Mouse (Mus musculus): ENCODE data around the gene Insc.
"Not testable (repeated sequence)": the region's sequence is repeated elsewhere in the genome, so short reads cannot be mapped to it uniquely, and the experiment has no call there.

Gene Insc

DNA sequence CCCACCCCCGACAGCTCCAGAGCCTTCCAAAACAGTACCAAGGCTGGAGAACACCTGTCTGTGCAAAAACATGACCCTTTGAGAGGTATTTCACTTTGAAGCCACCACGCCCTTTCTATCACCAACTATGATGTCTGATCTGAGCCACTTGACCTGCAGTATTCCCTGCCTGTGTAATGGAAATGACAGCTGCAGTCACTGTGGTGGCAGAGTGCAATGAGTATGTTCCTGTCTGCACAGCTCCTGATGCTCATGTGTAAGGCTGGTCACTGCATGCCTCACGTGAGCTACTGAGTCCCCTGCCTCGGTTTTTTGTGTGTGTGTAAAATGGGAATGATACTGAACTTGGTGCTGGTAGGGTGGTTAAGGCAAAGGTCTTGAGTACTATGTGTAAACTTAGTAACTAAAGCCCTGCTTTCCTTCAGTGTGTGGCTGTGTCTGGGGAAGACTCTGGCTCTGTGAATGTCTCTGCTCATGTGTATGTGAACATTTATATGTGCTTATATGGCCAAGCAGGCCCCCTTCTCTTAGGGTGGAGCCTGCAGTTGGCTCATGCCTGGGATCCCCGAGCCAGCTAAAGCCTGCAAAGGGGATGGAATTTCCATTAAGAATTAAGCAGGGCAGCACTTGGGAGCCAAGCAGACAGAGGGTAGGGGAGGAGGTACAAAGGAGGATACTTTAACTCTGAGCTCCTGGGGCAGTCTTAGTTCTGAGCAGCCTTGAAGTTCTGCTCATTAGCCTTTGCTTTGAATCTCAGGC is at the start of gene Insc:
Gene Insc, plus strand, starts transcription at position 673 of the 759 bp plus-strand sequence.
- DNase-seq (ENCODE audit: low read depth, low spot score), result no peak

DNA sequence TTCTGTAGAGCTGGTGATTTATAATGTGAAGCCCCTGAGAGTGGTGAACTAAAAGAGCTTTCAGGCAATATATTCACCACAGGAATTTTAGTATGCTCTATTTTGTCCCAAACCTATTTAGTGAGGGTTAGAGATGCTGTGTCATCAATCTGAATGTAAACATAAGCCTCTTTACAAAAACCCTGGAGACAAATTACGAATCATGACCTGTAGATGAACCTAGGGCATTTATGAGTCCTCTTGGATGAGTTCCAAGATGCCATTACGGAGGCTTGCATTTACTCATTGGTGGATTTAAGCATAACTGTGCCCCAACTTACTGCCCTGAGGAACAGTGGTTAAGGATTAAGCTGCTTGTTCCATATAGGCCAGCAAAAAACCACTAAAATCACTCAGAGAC is 42.6 kb upstream of the Insc start:
- DNase-seq (ENCODE audit: low read depth, low spot score), result no peak

DNA sequence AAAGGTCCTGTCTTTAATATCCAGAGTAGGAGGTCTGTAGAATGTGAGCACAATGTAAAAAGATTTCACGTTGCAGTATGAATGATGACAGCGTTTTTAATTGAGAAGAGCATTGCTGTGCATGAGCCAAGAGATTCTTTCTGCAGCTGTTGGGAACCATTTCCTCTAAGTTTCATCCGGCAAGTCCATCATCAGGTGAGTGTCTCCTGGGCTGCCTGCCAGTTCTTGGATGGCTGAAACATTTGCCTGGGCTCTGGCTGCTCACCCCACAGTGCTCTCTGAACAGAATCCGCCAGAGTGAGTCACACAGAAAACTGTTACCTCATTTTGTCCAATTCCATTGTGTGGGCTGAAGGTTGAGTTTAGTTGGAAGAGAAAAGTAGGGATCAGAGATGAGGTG is 36.8 kb upstream of the Insc start:
- peak; percentile 60 for DNase-seq (ENCODE audit: low read depth, low spot score)

DNA sequence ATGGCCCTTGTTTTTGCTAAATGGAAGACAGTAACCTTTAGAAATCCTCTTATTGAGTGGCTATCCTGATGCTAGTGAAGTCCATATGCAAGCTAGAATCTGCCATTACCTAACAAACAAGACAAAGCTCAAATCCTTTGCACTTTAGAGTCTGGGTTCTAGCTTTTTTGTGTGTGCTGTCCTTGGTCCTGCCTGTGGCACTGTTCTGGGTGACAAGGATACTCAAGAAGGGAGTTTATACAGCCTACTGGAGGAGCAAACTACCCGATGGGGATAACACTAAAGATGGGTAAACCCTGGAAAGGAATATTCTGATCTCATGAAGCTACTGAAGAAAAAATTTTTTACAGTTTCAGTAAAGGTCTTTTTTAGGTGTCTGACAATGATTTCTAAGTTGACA is 36.1 kb upstream of the Insc start:
- no peak for DNase-seq (ENCODE audit: low read depth, low spot score)

DNA sequence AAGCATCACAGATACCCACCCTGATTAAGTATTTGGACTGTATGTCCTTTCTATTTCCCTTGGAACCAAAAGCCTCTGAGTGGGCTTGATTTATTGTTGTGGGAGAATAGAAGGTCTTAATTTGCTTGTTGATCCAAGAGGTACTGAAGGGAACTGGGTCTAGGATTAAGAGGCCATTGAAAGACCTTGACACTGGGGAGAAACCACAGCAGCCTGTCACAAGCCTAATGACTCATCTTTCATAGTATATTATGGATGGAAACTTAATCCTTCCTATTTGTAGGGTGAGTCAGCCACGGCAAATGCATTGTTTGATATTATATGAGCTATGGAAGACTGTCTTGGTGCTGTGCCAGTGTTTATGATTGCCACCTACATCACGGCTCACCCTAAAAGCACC is 33.1 kb upstream of the Insc start:
- no peak for DNase-seq (ENCODE audit: low read depth, low spot score)

DNA sequence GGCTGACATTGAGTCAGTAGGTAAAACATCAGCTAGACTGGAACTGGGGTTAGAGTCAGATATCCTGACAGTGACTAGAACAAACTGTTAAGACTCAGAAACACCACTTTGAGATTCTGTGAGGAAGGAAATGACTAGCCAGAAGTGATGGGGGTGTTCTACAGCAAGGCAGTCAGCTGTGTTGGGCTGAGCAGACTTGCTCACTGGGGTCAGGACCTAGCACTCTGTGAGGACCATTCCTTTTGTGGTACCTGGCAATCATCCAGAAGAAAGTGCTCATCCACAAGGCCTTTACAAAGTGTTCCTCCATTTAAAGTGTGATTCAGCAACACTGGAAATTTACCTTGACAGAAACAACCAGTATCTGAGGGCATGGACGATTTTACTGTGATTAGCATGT is 31.0 kb upstream of the Insc start:
- no peak for DNase-seq (ENCODE audit: low read depth, low spot score)

DNA sequence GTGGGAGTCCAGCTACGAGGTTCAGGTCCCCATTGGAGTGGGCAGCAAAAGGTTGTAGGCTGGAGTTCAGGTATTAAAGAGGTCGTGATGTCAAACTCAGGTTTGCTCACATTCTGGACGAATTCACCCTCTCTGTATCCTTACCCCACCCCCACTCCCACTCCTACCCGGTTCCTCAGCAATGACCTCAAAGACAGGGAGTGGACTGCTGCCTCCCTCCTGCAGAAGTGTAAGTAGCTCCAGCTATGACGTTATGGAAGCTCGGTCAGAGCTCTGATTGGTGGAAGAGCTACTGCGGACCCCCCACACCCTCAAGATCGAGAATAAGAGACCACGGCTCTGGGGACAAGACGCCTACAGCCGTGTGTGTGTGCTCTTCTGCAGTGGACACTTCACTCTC is 25.2 kb upstream of the Insc start, which contains the start of gene Calcb:
Gene Calcb, plus strand, starts transcription at position 344 of the 400 bp plus-strand sequence.
- DNase-seq (ENCODE audit: low read depth, low spot score), result no peak

DNA sequence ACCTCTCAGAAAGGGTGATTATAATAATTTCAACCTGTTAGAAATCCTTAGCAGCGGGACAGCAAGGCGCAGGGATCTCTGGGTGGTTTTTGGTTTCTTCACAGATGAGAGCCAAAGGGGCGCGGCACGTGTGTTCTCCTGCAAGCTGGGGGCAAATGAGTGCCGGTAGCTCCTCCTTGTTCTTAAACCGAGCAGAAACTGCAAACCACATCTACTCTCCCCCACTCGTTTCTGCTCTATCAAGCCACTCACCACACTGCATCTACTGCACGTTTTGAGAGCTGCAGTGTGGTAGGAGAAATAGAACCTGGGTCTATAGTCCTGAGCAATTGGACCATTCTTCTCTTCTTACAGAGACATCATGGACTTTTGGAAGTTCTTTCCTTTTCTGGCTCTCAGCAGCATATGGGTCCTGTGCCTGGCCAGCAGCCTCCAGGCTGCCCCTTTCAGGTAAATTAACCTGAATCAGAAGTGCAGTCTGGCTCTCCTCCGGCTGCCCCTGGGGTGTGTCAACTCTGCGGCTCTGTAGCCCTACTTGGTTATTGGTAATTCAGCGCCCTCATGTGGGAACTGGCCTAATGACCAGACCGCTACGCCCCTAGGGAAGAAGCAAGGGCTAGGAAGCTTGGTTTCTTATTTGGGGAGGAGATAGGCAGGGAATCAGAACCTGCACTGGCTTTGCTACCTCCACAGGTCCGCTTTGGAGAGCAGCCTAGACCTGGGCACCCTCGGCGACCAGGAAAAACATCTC is 23.9 kb upstream of the Insc start:
- peak; percentile 42 for DNase-seq (ENCODE audit: low read depth, low spot score)

DNA sequence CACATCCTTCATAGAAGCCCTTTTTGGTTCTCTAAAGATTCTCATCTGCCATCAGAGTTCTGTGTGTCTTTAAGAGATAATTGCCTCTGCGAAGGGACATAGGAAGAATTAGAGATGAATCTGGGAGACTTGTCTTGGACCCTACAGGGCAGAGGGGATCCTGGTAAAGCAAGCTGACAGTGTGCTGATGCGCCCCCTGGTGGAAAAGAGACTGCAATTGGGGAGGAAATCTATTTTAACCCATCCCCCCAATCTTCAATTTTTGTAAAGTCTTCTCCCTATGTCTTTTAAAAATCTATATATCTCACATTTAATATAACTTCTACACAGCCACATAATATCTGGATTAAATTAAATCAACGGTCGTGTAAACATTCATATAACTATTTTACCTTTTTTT is 13.8 kb upstream of the Insc start:
- DNase-seq (ENCODE audit: low read depth, low spot score), result not testable (repeated sequence)

DNA sequence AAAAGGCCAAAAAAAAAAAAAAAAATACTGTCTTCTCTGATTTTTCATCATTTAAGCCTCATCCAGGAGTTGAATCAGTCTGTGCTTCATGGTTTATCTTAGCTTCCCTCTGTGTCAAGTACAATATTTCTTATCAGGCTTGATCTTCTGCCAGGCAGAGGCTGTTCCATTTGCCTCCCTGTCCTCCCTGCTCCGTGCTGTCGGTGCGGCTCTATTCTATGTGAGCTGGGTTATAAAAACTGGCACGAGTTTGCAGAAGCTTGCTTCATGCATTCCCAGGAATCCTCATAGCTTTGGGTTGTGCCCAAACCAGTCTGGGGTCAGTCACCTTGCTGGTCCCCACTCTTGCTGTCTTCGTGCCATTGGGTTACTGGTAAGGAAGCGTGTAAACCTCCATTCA is 12.3 kb upstream of the Insc start:
- no peak for DNase-seq (ENCODE audit: low read depth, low spot score)

DNA sequence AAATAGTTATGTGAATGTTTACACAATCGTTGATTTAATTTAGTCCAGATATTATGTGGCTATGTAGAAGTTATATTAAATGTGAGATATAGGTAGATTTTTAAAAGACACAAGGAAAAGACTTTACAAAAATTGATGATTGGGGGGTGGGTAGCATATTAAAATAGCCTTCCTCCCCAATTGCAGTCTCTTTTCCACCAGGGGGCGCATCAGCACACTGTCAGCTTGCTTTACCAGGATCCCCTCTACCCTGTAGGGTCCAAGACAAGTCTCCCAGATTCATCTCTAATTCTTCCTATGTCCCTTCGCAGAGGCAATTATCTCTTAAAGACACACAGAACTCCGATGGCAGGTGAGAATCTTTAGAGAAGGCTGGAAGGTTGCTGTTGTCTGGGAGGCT is 11.8 kb upstream of the Insc start:
- DNase-seq (ENCODE audit: low read depth, low spot score), result not testable (repeated sequence)

DNA sequence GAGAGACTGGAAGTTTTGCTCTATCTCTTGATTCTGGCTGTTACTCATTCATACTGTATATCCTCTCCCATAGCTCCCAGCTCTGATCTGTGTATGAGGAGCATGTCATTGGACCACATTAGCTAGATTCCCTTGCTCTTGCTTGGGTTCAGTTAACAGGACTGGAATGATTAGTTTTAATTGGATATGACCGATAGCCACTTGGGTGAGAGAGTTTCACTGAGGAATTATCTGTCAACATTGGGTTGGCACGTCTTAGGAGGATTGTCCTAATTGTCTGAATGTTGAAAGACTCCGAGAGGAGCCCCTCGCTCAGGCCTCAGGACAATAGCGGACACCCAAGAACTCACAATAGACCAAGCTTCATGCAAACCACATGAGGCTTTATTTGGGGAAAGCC is 7.2 kb upstream of the Insc start:
- no peak for DNase-seq (ENCODE audit: low read depth, low spot score)

DNA sequence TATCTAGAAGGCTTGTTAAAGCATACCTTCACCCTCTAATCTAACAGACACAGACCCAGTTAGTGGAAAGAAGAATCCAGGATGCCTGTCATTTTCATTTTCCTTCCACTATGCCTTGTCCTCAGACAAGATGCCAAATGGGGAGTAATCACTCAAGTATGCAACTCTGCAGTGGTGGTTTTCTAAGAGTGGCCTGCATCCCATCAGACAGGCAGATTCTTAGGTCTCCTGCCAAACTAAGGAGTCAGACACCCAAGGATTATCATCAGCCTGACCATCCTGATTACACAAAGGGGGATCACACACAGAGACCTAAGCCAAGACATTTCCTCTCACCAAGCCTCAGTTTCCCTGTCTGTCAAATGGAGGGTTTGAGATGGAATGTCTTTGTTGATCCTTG is 5.3 kb upstream of the Insc start:
- no peak for DNase-seq (ENCODE audit: low read depth, low spot score)

DNA sequence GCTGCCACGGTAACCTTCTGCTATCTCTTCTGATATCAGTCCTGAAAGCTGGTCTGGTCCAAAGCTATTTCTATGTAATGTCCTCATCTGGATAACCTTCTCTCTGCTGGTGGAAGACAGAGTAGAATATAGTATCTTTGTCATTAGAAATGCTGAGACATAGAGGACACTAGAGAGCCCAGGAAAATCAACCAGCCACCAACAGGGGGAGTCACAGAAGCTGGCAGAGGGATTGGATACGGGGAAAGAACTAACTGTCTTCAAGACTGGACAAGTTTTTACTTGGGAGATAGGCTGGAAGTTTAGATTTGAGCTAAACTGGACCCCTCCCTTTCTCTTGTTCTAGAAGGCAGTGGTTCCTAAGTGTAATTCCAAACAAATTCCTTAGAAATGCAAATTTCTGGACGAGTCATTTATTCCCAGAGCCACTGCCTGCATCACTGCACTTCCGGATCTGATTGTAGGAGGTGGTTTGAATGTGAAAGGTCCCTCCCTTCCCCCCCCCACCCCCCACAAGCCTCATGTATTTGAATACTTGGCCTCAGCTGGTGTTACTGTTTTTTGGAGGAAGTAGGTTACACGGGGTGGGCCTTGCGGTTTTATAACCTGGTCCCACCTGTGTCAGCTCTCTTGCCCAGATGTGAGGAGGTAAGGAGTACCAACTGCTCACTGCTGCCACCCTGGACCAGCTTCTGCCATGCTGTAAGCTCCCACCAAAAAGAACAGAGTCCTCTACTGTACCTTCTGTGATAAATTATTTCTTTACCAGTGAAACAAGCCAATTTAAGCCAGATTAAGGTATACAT is 2.9 kb upstream of the Insc start:
- DNase-seq (ENCODE audit: low read depth, low spot score), result peak; percentile 36

DNA sequence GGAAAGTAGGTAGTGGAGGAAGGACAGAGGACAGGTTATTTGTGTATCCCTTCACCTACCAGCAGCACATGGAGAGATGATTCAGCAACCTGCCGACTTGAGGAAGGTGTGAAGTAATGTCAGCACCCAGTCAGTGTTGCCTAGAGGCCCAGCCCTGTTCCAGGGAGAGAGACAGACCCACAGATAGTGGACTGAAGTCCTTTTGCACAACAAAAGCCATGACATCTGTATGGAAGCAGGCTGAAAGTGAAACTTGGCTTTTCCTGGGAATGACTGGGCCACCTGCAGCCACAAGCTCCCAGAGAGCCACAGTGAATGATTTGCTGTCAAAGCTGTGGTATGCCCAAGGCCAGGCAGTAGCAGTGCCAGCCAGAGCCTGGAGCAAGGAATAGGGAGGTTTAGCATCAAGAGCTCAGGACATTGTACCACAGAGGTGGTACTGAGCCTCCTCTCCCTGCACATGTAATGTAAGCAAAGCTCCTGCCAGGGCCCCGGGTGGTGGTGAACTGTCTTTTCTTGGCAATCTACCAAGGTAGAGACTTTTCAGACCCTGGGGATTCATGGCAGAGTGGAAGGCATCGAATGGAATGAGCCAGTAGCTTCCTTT is 1.2 kb downstream of the Insc start:
- no peak for DNase-seq (ENCODE audit: low read depth, low spot score)

DNA sequence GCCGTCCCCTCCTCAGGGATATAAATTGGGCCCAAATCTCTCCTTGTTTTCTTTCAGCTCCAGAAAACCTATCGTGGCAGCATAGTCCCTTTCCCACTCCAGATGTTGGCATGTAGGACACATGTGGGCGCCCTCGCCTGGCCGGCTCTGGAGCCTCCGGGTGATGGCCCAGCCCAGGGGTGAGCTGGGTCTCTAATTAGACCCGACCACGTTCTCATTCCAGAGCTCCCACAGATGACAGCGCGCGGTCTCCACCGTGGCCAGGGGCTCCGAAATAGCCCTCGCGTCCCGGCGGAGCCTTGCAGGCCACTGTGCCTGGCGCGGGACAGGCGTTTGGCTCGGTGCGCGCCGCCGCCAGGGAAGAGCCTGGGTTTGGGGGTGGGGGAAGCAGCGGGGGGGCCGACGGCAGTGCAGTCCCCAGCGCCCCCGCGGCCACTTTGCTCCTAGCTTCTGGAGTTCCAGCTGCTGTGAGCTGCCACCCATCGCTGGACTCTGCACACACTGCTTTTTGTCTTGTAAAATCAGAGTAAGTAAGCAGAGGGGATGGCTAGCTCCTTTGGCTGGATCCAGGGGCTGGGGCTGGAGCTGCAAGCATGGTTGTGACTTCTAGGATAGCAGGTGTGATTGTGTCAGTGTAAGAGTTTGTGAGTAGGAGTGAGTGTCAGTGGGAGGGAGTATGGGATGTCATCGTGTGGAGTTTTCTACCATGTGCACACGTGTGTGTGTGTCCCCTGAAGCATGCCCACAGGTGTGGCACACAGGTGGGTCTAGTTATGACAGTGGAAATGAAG is 2.2 kb downstream of the Insc start:
- DNase-seq (ENCODE audit: low read depth, low spot score), result peak; percentile 53

DNA sequence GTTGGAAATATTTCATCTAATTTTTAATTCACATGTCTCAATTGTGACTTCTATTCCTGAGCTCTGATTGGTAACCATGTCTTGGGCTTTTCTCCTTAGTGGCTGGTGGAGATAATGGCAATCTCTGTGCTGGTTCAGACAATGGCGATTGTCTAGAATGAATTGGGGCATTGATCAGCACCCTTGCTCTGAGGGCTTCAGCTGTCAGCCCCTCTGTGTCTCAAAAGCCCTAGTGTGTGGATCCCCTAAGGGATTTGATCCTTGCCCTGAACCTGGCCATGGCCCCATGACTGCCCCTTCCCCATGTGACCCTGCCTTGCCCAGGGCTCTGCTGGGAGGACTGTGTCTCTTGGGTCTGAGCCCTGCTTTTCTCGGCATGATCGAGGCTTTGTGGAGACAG is 4.1 kb downstream of the Insc start:
- DNase-seq (ENCODE audit: low read depth, low spot score), result peak; percentile 93

DNA sequence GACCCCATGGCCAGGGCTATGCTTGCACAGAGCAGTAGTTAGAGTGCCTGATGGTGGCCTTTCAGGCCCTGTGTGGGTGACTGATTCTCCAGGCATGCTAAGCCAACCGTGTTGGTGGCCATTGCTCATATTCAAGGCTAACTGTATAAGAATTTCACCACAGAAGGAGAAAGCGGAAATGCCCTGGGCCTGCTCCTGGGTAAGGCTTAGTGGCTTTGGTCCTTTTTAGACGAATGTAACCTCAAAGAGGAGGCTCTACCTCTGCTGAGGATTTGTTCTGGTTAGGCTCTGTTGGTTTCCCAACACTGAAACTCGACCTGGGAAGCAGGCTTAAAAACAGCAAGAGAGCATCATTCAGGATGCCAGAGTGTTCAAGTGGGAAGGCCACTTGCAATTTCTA is 4.7 kb downstream of the Insc start:
- no peak for DNase-seq (ENCODE audit: low read depth, low spot score)

DNA sequence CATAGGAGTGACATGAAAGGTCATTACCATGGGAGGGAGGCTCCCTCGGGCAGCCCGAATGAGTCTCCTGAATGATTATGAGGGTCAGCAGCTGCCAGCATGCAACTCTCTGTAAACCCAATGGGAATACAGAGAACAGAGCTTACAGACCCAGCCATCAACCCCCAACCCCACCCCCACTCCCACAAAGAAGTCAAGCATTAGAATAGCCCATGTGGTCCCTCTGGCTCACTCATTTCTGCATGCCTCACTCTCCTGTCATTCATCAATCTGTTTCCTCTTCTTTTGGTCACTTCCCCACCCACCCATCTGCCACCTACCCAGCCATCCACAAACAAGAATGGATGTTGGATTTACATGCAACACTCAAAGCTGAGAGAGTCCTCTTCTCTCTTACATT is 10.0 kb downstream of the Insc start:
- no peak for DNase-seq (ENCODE audit: low read depth, low spot score)

DNA sequence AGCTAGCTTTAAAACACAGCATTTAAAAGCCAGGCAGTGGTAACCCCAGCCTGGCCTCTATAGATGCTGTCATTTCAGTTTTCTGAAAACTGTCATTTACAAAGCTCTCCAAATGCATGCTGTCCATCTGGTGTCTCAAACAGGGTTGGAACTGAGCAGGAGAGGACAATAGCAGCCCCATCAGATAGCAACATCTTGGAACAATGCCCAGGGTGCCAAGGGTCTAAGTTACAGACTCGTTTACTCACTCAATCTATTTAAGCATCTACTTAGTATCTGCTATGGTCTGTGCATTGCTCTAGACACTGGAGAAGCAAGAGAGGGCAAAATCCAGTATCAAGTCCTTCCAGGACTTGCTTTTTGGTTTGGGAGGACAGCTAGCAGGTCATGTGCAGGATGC is 10.7 kb downstream of the Insc start:
- no peak for DNase-seq (ENCODE audit: low read depth, low spot score)

DNA sequence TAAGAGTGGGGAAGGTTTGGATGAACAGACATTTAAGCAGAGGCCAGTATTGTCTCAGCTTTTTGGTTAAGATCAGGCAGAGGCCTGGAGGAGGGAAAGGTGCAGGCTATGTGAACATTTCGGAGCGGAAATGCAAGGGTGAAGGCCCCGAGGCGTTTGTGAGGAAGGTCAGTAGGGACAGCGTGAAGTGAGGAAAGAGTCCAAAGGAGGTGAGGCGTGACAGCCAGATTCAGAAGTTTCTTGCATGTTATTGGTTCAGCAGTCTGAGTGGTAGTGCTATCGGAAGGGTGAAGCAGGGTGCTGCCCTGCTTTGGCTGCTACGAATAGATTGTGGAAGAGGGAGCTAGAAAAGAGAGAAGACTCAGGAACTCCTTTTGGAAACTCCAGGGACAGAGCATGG is 11.1 kb downstream of the Insc start:
- DNase-seq (ENCODE audit: low read depth, low spot score), result no peak

Data from brain, adult 2 months (tissue).